Mouse (Mus musculus) sigmoid colon, adult 10 weeks (tissue): ENCODE data around the gene Olfr1423. TPM values are rescaled to one million over a fixed set of nuclear protein-coding genes. Genes with fewer than 3 reads are reported as not detected.

Experiments
- polyA plus RNA-seq: library from polyadenylated mRNA; stranded (reverse); fragments of 350-450 nt; fragmentation: Illumina TruSeq; extraction: RNeasy Lipid Tissue Mini Kit (QIAGEN cat#74804); gene quantifications from one replicate; pipeline ENCODE4 v1.2.3, GENCODE M21; 2014; ENCODE audit warnings: low read depth, low replicate concordance

Gene Olfr1423
- polyA plus RNA-seq = not detected

GRCm38 (mm10) chr19:12041217-12041616 lies at the start of gene Olfr1423:
Olfr1423 (minus strand) TSS chr19:12041317.

GRCm38 (mm10) chr19:12077631-12078030 lies 36.5 kb upstream of the Olfr1423 start, which contains the start of gene Olfr1425:
Olfr1425 (minus strand) TSS chr19:12077731.

GRCm38 (mm10) chr19:12062582-12062981 lies 21.5 kb upstream of the Olfr1423 start, which contains the start of gene Olfr1424:
Olfr1424 (minus strand) TSS chr19:12062682.

Other genes starting within 250 kb of the Olfr1423 start
- gene Stx3, start 221.9 kb downstream of the Olfr1423 start, polyA plus RNA-seq = 87.6 TPM
- not detected for gene Olfr1417, start 202.1 kb downstream of the Olfr1423 start, polyA plus RNA-seq
- not detected for gene Olfr1418, start 180.3 kb downstream of the Olfr1423 start, polyA plus RNA-seq
- not detected for gene Olfr1419, start 166.2 kb downstream of the Olfr1423 start, polyA plus RNA-seq
- not detected for gene Olfr1420, start 154.8 kb downstream of the Olfr1423 start, polyA plus RNA-seq
- gene Patl1, start 128.9 kb downstream of the Olfr1423 start, polyA plus RNA-seq = 35.1 TPM
- gene Osbp, start 75.4 kb downstream of the Olfr1423 start, polyA plus RNA-seq = 38.0 TPM
- not detected for gene Olfr1424, start 21.4 kb upstream of the Olfr1423 start, polyA plus RNA-seq
- not detected for gene Olfr1425, start 36.4 kb upstream of the Olfr1423 start, polyA plus RNA-seq
- gene Olfr1426, start 50.7 kb upstream of the Olfr1423 start, polyA plus RNA-seq = not detected
- not detected for gene Olfr1427, start 62.0 kb upstream of the Olfr1423 start, polyA plus RNA-seq
- not detected for gene Olfr1428, start 74.6 kb upstream of the Olfr1423 start, polyA plus RNA-seq
- not detected for gene Olfr76, start 81.9 kb upstream of the Olfr1423 start, polyA plus RNA-seq
- gene Olfr1555-ps1, start 128.8 kb upstream of the Olfr1423 start, polyA plus RNA-seq = not detected
- not detected for gene Olfr1431, start 159.3 kb upstream of the Olfr1423 start, polyA plus RNA-seq
- not detected for gene Olfr1432, start 191.3 kb upstream of the Olfr1423 start, polyA plus RNA-seq
- not detected for gene Olfr262, start 200.3 kb upstream of the Olfr1423 start, polyA plus RNA-seq
- gene Olfr235, start 219.7 kb upstream of the Olfr1423 start, polyA plus RNA-seq = not detected
- gene Olfr1434, start 238.5 kb upstream of the Olfr1423 start, polyA plus RNA-seq = not detected